Mouse (Mus musculus) frontal cortex, postnatal 25 days (tissue): Measurements from ENCODE around the gene Rpl31.

Experiments used
- DNase-seq, 2 experiments: peaks; one replicate each; pipeline ENCODE4 v3.0.0; 2022; ENCODE audit warnings: low spot score in 2 of 2

Rpl31 gene

GRCm38 (mm10) chr1:39399228-39399627 is 31.6 kb downstream of the Rpl31 start:
- no peak for DNase-seq

DNA sequence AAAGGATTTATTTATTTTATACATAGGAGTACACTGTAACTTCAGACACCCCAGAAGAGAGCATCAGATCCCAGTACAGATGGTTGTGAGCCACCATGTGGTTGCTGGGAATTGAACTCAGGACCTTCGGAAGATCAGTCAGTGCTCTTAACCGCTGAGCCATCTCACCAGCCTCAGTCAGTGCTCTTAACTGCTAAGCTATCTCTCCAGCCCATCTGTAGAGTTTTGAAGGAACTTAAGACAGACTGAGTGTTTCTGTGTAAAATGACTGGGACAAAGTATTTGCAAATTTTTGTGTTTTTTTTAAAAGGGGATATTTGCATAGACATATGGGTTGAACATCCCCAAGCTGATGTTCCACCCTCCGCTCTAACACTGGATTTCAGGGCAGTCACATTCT is 32.5 kb downstream of the Rpl31 start:
- DNase-seq, result no peak

GRCm38 (mm10) chr1:39407108-39407507 is 39.5 kb downstream of the Rpl31 start:
- no peak for DNase-seq

DNA sequence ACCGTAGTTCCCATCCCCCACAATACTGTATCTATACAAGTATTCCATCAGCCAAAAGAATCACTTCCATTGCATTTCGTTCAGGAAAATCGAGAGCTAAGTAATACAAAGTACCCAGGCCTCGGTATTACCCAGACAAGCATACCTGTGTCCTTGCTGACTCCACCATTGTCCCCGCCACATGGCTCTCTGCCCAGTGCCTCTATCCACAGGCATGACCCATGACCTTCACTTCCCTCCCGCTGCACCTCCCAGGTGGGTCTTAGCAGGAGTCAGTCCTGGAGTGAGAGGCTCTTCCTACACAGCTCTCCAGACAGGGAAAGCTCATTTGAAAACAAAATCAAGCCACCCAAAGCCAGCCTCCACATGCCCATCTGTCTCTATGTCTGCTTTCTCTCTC is 40.5 kb downstream of the Rpl31 start:
- no peak for DNase-seq

GRCm38 (mm10) chr1:39408668-39409067 is 41.0 kb downstream of the Rpl31 start:
- no peak for DNase-seq

- no peak for DNase-seq
Measured at GRCm38 (mm10) chr1:39410085-39410821, 42.6 kb downstream of the Rpl31 start.

- DNase-seq, result no peak
Measured at GRCm38 (mm10) chr1:39417817-39418216, 50.2 kb downstream of the Rpl31 start.

DNA sequence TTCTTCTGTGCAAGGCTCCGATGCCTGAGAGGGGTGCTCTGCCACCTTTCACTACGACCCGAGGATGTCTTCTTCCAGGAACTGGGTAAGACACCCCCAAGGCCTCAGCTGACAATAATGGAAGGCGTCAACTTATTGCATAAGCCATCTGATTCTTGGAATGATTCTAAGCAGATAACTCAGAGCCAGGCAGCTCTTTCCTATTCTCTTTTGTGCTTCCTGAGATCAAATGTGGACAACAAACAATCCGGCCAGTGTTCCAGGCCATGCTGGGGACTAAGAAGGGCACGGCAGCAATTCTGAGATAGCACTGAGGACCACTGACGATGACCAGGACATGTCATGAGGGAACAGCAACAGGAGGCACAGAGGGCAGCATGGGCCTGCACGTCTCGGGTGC is 51.2 kb downstream of the Rpl31 start:
- DNase-seq, result no peak

- DNase-seq, result no peak
Measured at GRCm38 (mm10) chr1:39420987-39421386, 53.3 kb downstream of the Rpl31 start.
